Comparison of ENCODE assay signal across 7 mouse cellular contexts in genomic region chr10:80445898-80446601, GRCm38 (mm10). TPM values are rescaled to one million over a fixed set of nuclear protein-coding genes. Genes with fewer than 3 reads are reported as not detected.
DNase-seq lines count a peak whose midpoint lies in the region; ATAC-seq and TF ChIP-seq lines count a peak whose summit lies in the region.

No protein-coding gene starts in this region.

- WGBS in limb, embryonic 11.5 days, result 7% methylated on average over 26 of the region's 26 CpGs
- 7% methylated on average over 26 of the region's 26 CpGs for WGBS in midbrain, embryonic 13.5 days
- 9% methylated on average over 26 of the region's 26 CpGs for WGBS in small intestine, adult 2 months

- ATAC-seq in granulocyte monocyte progenitor cell, adult 5-6 weeks (replicated peaks; ENCODE audit: poor library complexity, severe bottlenecking), result peak; percentile 64
- peak; percentile 41; the same call in 1 of the 2 replicates for ATAC-seq in limb, embryonic 11.5 days (ENCODE audit: insufficient number of reproducible peaks, low FRiP score, low TSS enrichment, low read depth)
- ATAC-seq in midbrain, embryonic 13.5 days, result peak; percentile 85

- no peak overlapping the region for H3K9ac ChIP-seq in limb, embryonic 11.5 days (ENCODE audit: low read length)
- H3K9ac ChIP-seq in midbrain, embryonic 13.5 days (replicated peaks), result no peak overlapping the region

- no peak overlapping the region for H3K27ac ChIP-seq in limb, embryonic 11.5 days (replicated peaks; ENCODE audit: low read depth, low read length)
- H3K27ac ChIP-seq in midbrain, embryonic 13.5 days, result no peak overlapping the region
- H3K27ac ChIP-seq in small intestine, adult 2 months (ENCODE audit: insufficient read depth, low read depth, low read length), result no peak overlapping the region

- TF ChIP-seq CTCF in small intestine, adult 2 months (IDR thresholded peaks at IDR 0.05; ENCODE audit: extremely low read depth, insufficient read length, insufficient replicate concordance, low read depth, low read length), result peak; percentile 95

- H3K27me3 ChIP-seq in limb, embryonic 11.5 days (ENCODE audit: control insufficient read depth, insufficient read depth, low read length), result peaks cover 6% of the 10 kb centered on the region; the same call in 1 of the 2 replicates
- peaks cover 37% of the 10 kb centered on the region for H3K27me3 ChIP-seq in midbrain, embryonic 13.5 days
- H3K27me3 ChIP-seq in small intestine, adult 2 months (ENCODE audit: control insufficient read depth, insufficient read depth, low read length), result no peaks in the 10 kb centered on the region

- DNase-seq in adrenal gland, adult (ENCODE audit: inconsistent age in 2 of 2, low spot score in 1 of 2), result peak; percentile 75 to 90
- DNase-seq in embryo, embryonic 10 days (ENCODE audit: low spot score), result peak; percentile 90
- peak; percentile 80 for DNase-seq in kidney, adult 11 months
- DNase-seq in limb, embryonic 11.5 days (ENCODE audit: low spot score), result peak; percentile 88

- H3K9me3 ChIP-seq in limb, embryonic 11.5 days (ENCODE audit: control insufficient read depth, low read length), result no peaks in the 10 kb centered on the region
- H3K9me3 ChIP-seq in midbrain, embryonic 13.5 days, result no peaks in the 10 kb centered on the region

- no peak overlapping the region for H3K4me2 ChIP-seq in limb, embryonic 11.5 days (ENCODE audit: low read depth, severe bottlenecking)
- H3K4me2 ChIP-seq in midbrain, embryonic 13.5 days (replicated peaks), result peak overlapping the region; percentile 37

- no peaks in the 10 kb centered on the region for H3K36me3 ChIP-seq in limb, embryonic 11.5 days (ENCODE audit: control insufficient read depth, insufficient read depth, low read length)
- no peaks in the 10 kb centered on the region for H3K36me3 ChIP-seq in midbrain, embryonic 13.5 days
- no peaks in the 10 kb centered on the region for H3K36me3 ChIP-seq in small intestine, adult 2 months (ENCODE audit: control insufficient read depth, insufficient read depth, low read length)

- H3K4me1 ChIP-seq in limb, embryonic 11.5 days (ENCODE audit: control insufficient read depth, insufficient read depth, low read length), result no peaks in the 10 kb centered on the region
- H3K4me1 ChIP-seq in midbrain, embryonic 13.5 days (replicated peaks), result peaks cover 7% of the 10 kb centered on the region
- H3K4me1 ChIP-seq in small intestine, adult 2 months (ENCODE audit: control insufficient read depth, insufficient read depth, insufficient read length, low read length), result no peaks in the 10 kb centered on the region; the same call in 1 of the 2 replicates

- no peak for TF ChIP-seq POLR2A in small intestine, adult 2 months (IDR thresholded peaks at IDR 0.05; ENCODE audit: low read depth, low read length)

- H3K4me3 ChIP-seq in limb, embryonic 11.5 days (ENCODE audit: low read depth, low read length), result no peak overlapping the region
- no peak overlapping the region for H3K4me3 ChIP-seq in midbrain, embryonic 13.5 days (replicated peaks)
- no peak overlapping the region for H3K4me3 ChIP-seq in small intestine, adult 2 months (ENCODE audit: low read depth, low read length)

RNA-seq across cellular contexts. Expression of gene Tcf3, which starts 12.6 kb away (rescaled TPM):
- total RNA-seq in granulocyte monocyte progenitor cell, adult 5-6 weeks (2014; fragmentation: Nextera tagmentation), result 33.8 and 55.2 TPM in 2 replicates
- total RNA-seq in granulocyte monocyte progenitor cell, adult 5-6 weeks (2017), result 30.7 and 48.4 TPM in 2 replicates
- polyA plus RNA-seq in limb, embryonic 11.5 days (2014; fragmentation: Nextera tagmentation; extraction: Ambion mirVana), result 232 and 248 TPM in 2 replicates
- polyA plus RNA-seq in midbrain, embryonic 13.5 days (2015; fragmentation: Nextera tagmentation; extraction: Ambion mirVana), result 67.7 and 82.3 TPM in 2 replicates
- polyA plus RNA-seq in small intestine, adult 2 months (2012; rRNA removed), result 45.6 and 101 TPM in 2 replicates

RNA-seq across cellular contexts. Expression of gene Uqcr11, which starts 39.4 kb away (rescaled TPM):
- total RNA-seq in granulocyte monocyte progenitor cell, adult 5-6 weeks (2014; fragmentation: Nextera tagmentation), result 382 and 438 TPM in 2 replicates
- total RNA-seq in granulocyte monocyte progenitor cell, adult 5-6 weeks (2017), result 172 and 277 TPM in 2 replicates
- 527 and 533 TPM in 2 replicates for polyA plus RNA-seq in limb, embryonic 11.5 days (2014; fragmentation: Nextera tagmentation; extraction: Ambion mirVana)
- polyA plus RNA-seq in midbrain, embryonic 13.5 days (2015; fragmentation: Nextera tagmentation; extraction: Ambion mirVana), result 518 and 572 TPM in 2 replicates
- 2,051 and 2,588 TPM in 2 replicates for polyA plus RNA-seq in small intestine, adult 2 months (2012; rRNA removed)

RNA-seq across cellular contexts. Expression of gene Mbd3, which starts 46.7 kb away (rescaled TPM):
- 85.0 and 105 TPM in 2 replicates for total RNA-seq in granulocyte monocyte progenitor cell, adult 5-6 weeks (2014; fragmentation: Nextera tagmentation)
- total RNA-seq in granulocyte monocyte progenitor cell, adult 5-6 weeks (2017), result 94.1 and 106 TPM in 2 replicates
- polyA plus RNA-seq in limb, embryonic 11.5 days (2014; fragmentation: Nextera tagmentation; extraction: Ambion mirVana), result 302 and 337 TPM in 2 replicates
- polyA plus RNA-seq in midbrain, embryonic 13.5 days (2015; fragmentation: Nextera tagmentation; extraction: Ambion mirVana), result 243 and 257 TPM in 2 replicates
- polyA plus RNA-seq in small intestine, adult 2 months (2012; rRNA removed), result 55.1 and 85.7 TPM in 2 replicates

RNA-seq across cellular contexts. Expression of gene Onecut3, which starts 48.6 kb away (rescaled TPM):
- not detected in 2 replicates for total RNA-seq in granulocyte monocyte progenitor cell, adult 5-6 weeks (2014; fragmentation: Nextera tagmentation)
- total RNA-seq in granulocyte monocyte progenitor cell, adult 5-6 weeks (2017), result not detected in 2 replicates
- polyA plus RNA-seq in limb, embryonic 11.5 days (2014; fragmentation: Nextera tagmentation; extraction: Ambion mirVana), result not detected in 2 replicates
- 2.6 and 3.0 TPM in 2 replicates for polyA plus RNA-seq in midbrain, embryonic 13.5 days (2015; fragmentation: Nextera tagmentation; extraction: Ambion mirVana)
- 0.29 and 2.8 TPM in 2 replicates for polyA plus RNA-seq in small intestine, adult 2 months (2012; rRNA removed)

RNA-seq across cellular contexts. Expression of gene Mex3d, which starts 58.6 kb away (rescaled TPM):
- 0.67 and 3.6 TPM in 2 replicates for total RNA-seq in granulocyte monocyte progenitor cell, adult 5-6 weeks (2014; fragmentation: Nextera tagmentation)
- total RNA-seq in granulocyte monocyte progenitor cell, adult 5-6 weeks (2017), result 2.1 and 2.2 TPM in 2 replicates
- 9.8 and 10.4 TPM in 2 replicates for polyA plus RNA-seq in limb, embryonic 11.5 days (2014; fragmentation: Nextera tagmentation; extraction: Ambion mirVana)
- polyA plus RNA-seq in midbrain, embryonic 13.5 days (2015; fragmentation: Nextera tagmentation; extraction: Ambion mirVana), result 15.9 and 18.6 TPM in 2 replicates
- 10.3 and 20.6 TPM in 2 replicates for polyA plus RNA-seq in small intestine, adult 2 months (2012; rRNA removed)
